Mouse (Mus musculus) cortical plate, adult 2 months (tissue): Measurements from ENCODE around the gene Olfr1255. TPM values are rescaled to one million over a fixed set of nuclear protein-coding genes. Genes with fewer than 3 reads are reported as not detected.

ENCODE experiments used
- H3K27ac ChIP-seq: fragments of 200-500 bp; 2 replicates; pipeline ENCODE4 v1.5.1; 2012; ENCODE audit warnings: low read length, control low read depth, inconsistent platforms; ENCODE audit not compliant: insufficient read depth
- H3K4me1 ChIP-seq: fragments of 200-500 bp; 2 replicates; pipeline ENCODE4 v1.6.1; 2011; ENCODE audit warnings: low read length; ENCODE audit not compliant: control insufficient read depth, insufficient read depth
- H3K4me3 ChIP-seq: fragments of 200-500 bp; 2 replicates; pipeline ENCODE4 v1.5.1; 2011; ENCODE audit warnings: mild to moderate bottlenecking, low read length, control low read depth; ENCODE audit not compliant: insufficient read depth
- CTCF ChIP-seq: fragments of 200-500 bp; IDR thresholded peaks from 2 replicates; pipeline ENCODE4 v1.5.1; 2011; ENCODE audit warnings: mild to moderate bottlenecking, control low read depth, low read length; ENCODE audit not compliant: insufficient read depth; ENCODE audit errors: extremely low read depth
- POLR2A ChIP-seq: fragments of 200-500 bp; IDR thresholded peaks from 2 replicates; pipeline ENCODE4 v1.6.1; 2011; ENCODE audit warnings: mild to moderate bottlenecking, low read length, control low read depth; ENCODE audit not compliant: insufficient read depth; ENCODE audit errors: extremely low read depth
- polyA plus RNA-seq: library from polyadenylated mRNA; depleted of rRNA; stranded (reverse); fragments of >200 nt; gene quantifications from 2 replicates; pipeline ENCODE4 v1.2.3, GENCODE M21; 2012; rRNA removed

Gene Olfr1255
- polyA plus RNA-seq: not detected in 2 replicates

GRCm38 (mm10) chr2:89811751-89812150, at the start of gene Olfr1255:
Gene Olfr1255, plus strand, starts transcription at chr2:89812051.
- Histone ChIP-seq H3K4me3 (no peak within 1 kb of the TSS), H3K4me1 (no peaks in the 10 kb centered on the region), H3K27ac (no peak within 1 kb of the TSS)
- TF ChIP-seq POLR2A: no peak
- no peak for TF ChIP-seq CTCF

- H3K27ac ChIP-seq: no peak within 1 kb of the TSS
- H3K4me3 ChIP-seq: no peak within 1 kb of the TSS
- H3K4me1 ChIP-seq: no peaks in the 10 kb centered on the region
- TF ChIP-seq CTCF (no peak), POLR2A (no peak)
Measured at GRCm38 (mm10) chr2:89793519-89793918, 18.3 kb upstream of the Olfr1255 start, which contains the start of gene Olfr1254. Gene Olfr1254, minus strand, starts transcription at chr2:89793619.

GRCm38 (mm10) chr2:89799583-89799982, 12.3 kb upstream of the Olfr1255 start:
- Histone ChIP-seq H3K4me1 (no peaks in the 10 kb centered on the region), H3K4me3 (no peak overlapping the region), H3K27ac (no peak overlapping the region)
- TF ChIP-seq CTCF: no peak
- TF ChIP-seq POLR2A: no peak

- no peak overlapping the region for H3K4me3 ChIP-seq
- H3K27ac ChIP-seq: no peak overlapping the region
- no peak for TF ChIP-seq POLR2A
- TF ChIP-seq CTCF: no peak
- H3K4me1 ChIP-seq: no peaks in the 10 kb centered on the region
Measured at GRCm38 (mm10) chr2:89810751-89811150, 1.1 kb upstream of the Olfr1255 start.

- H3K27ac ChIP-seq: no peak overlapping the region
- TF ChIP-seq CTCF (no peak), POLR2A (no peak)
- no peak overlapping the region for H3K4me3 ChIP-seq
- no peaks in the 10 kb centered on the region for H3K4me1 ChIP-seq
Measured at GRCm38 (mm10) chr2:89820216-89820615, 8.4 kb downstream of the Olfr1255 start.

- no peak within 1 kb of the TSS for H3K4me3 ChIP-seq
- H3K4me1 ChIP-seq: no peaks in the 10 kb centered on the region
- TF ChIP-seq POLR2A (no peak), CTCF (no peak)
- H3K27ac ChIP-seq: no peak within 1 kb of the TSS
Measured at GRCm38 (mm10) chr2:89841455-89841854, 29.6 kb downstream of the Olfr1255 start, which contains the start of gene Olfr1256. Gene Olfr1256, minus strand, starts transcription at chr2:89841555.

- Histone ChIP-seq H3K4me3 (no peak within 1 kb of the TSS), H3K4me1 (no peaks in the 10 kb centered on the region), H3K27ac (no peak within 1 kb of the TSS)
- TF ChIP-seq POLR2A (no peak), CTCF (no peak)
Measured at GRCm38 (mm10) chr2:89848105-89848504, 36.3 kb downstream of the Olfr1255 start, which contains the start of gene Olfr48. Gene Olfr48, minus strand, starts transcription at chr2:89848205.

GRCm38 (mm10) chr2:89849230-89849629, 37.4 kb downstream of the Olfr1255 start:
- TF ChIP-seq POLR2A: no peak
- no peak for TF ChIP-seq CTCF
- Histone ChIP-seq H3K4me3 (no peak overlapping the region), H3K4me1 (no peaks in the 10 kb centered on the region), H3K27ac (no peak overlapping the region)

Other genes starting within 250 kb of the Olfr1255 start
- gene Olfr1245, start 233.6 kb upstream of the Olfr1255 start, polyA plus RNA-seq: not detected in 2 replicates
- gene Olfr1246, start 218.9 kb upstream of the Olfr1255 start, polyA plus RNA-seq: not detected in 2 replicates
- 0.02 TPM in 1 of 2 replicates, not detected in the other for gene Olfr1247, start 197.9 kb upstream of the Olfr1255 start, polyA plus RNA-seq
- not detected in 2 replicates for gene Olfr1248, start 193.8 kb upstream of the Olfr1255 start, polyA plus RNA-seq
- gene Olfr1249, start 177.1 kb upstream of the Olfr1255 start, polyA plus RNA-seq: not detected in 2 replicates
- gene Olfr1250, start 150.6 kb upstream of the Olfr1255 start, polyA plus RNA-seq: not detected in 2 replicates
- not detected in 2 replicates for gene Olfr1251, start 140.1 kb upstream of the Olfr1255 start, polyA plus RNA-seq
- not detected in 2 replicates for gene Olfr1252, start 87.0 kb upstream of the Olfr1255 start, polyA plus RNA-seq
- gene Olfr1253, start 55.0 kb upstream of the Olfr1255 start, polyA plus RNA-seq: not detected in 2 replicates
- not detected in 2 replicates for gene Olfr1254, start 18.4 kb upstream of the Olfr1255 start, polyA plus RNA-seq
- gene Olfr1256, start 29.5 kb downstream of the Olfr1255 start, polyA plus RNA-seq: not detected in 2 replicates
- not detected in 2 replicates for gene Olfr48, start 36.2 kb downstream of the Olfr1255 start, polyA plus RNA-seq
- not detected in 2 replicates for gene Olfr1257, start 66.4 kb downstream of the Olfr1255 start, polyA plus RNA-seq
- gene Olfr1258, start 115.3 kb downstream of the Olfr1255 start, polyA plus RNA-seq: not detected in 2 replicates
- gene Olfr1259, start 136.6 kb downstream of the Olfr1255 start, polyA plus RNA-seq: not detected in 2 replicates
- gene Olfr1260, start 162.3 kb downstream of the Olfr1255 start, polyA plus RNA-seq: not detected in 2 replicates
- not detected in 2 replicates for gene Olfr1261, start 179.2 kb downstream of the Olfr1255 start, polyA plus RNA-seq
- gene Olfr1262, start 188.1 kb downstream of the Olfr1255 start, polyA plus RNA-seq: not detected in 2 replicates
- gene Olfr1263, start 200.1 kb downstream of the Olfr1255 start, polyA plus RNA-seq: not detected in 2 replicates
- gene Olfr1264, start 213.5 kb downstream of the Olfr1255 start, polyA plus RNA-seq: not detected in 2 replicates
- not detected in 2 replicates for gene Olfr1265, start 223.3 kb downstream of the Olfr1255 start, polyA plus RNA-seq